Mouse (Mus musculus) mesoderm, embryonic 11.5 days (tissue): ENCODE results near the gene Grk1.

Source experiments
- DNase-seq: peaks from one replicate; pipeline ENCODE4 v3.0.0-alpha.2; 2012; ENCODE audit warnings: low read depth, low spot score

The Grk1 gene

DNA sequence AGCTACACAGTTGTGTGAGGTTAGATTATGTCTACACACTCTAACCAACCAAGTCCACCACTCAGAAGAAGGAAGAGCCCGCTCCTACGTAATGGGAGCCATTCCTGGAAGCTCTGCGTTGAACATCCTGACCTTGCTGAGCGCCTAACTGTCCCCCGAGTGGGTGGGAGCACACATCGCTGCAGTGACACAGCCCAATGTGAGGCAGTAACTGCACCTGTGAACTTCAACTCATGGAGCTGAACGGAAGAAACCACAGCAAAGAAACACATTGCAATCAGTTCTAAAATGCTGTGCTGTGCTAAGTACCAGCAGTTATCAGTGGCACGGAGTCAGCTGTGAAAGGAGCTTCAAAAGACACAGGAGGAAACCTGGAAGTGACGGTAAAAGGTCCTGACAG, 23.3 kb downstream of the Grk1 start:
- no peak for DNase-seq

DNA sequence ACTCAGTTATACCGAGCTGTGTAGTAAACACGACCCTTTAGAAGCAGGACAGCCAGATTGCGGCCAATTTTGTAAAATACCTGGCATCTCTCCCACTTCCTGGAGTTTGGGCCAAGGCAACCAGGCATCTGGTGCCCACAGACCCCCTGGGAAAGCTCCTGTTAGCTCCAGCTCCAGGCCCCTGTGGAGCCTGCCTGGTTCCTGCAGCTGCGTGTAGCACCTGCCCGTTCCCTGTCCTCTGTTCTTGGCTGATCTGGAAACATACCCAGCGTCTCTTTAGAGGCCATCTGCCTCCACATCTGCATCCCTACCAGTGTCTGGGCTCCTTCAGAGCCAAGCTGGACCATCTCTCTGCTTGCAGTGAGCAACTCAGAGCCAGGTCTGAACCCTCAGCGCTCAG, 25.5 kb downstream of the Grk1 start:
- DNase-seq, result no peak

DNA sequence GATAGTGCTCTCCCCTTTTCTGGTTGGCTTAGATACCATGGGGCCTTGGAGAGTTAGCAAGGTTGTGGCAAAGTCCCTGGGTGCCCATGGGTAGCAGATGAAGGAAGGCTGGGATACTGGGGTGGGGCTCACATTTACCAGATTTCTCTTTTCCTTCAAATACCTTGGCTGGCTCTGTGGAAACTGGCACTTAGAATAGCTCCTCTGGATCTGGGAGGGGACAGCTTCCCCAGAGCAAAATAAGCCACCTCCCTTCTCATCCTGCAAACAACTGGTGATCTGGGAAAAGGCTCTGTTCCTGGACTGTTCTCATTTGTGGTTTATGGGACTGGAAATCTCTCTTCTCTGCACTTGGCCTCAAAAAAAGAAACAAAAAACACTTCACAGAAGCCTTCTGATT, 26.0 kb downstream of the Grk1 start:
- no peak for DNase-seq

DNA sequence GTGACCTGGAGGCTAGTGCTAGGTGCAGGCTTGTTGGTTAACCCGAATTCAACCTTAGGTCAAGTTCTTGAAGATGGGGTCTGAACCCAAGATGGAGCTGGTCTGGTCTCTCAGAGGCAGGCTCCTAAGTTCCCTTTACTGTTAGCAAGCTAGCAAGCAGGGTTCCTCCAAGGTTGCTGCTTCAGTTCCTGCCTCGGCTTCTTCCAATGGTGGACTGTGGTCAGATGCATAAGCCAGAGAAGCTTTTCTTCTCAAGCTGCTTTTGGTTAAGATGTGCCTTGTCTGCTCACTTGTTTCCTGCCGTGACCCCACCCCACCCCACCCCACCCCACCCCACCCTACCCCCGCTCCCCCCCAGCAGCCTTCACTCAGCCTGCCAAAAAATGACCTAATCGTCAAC, 28.2 kb downstream of the Grk1 start:
- DNase-seq, result no peak

DNA sequence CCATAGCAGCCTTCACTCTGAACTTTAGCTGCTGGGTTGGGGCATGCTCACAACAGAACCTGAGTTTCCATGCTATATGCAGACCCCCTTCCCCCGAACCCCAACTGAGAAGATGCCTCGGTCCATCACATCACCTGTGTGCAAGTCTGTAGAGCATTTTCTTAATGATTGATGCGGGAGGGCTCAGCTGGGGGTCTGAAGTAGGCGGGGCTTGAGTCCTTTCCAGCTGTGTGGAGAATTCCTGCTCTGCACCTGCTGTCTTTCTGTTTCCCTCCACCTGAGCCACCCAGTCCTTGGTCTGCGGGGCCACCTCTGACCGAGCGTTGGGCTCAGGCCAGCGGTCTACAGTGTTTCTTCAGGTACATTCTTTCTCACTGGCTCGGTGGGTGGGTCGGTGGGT, 30.0 kb downstream of the Grk1 start, which contains the start of gene Tmem255b:
Gene Tmem255b, plus strand, starts transcription at position 301 of the 400 bp plus-strand sequence.
- no peak for DNase-seq

DNA sequence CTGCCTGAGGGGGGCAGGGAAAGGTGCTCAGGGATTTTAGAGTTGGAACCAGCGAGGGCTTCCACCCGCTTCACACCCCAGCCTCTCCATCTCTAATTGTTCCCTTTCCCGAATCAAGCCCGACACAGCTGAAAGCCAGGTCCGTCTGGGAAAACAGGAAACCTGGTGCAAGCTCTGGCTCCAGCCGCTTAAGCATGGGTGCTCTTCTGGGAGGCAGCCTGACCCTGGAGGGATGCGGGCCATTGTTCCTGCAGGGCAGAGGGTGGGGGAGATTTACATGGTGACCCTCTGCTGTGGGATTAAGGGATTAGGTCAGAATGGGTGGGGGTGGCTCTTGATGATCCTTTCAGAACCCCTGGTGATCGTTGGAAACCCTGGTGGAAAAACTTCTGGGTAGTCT, 31.2 kb downstream of the Grk1 start:
- DNase-seq, result no peak

DNA sequence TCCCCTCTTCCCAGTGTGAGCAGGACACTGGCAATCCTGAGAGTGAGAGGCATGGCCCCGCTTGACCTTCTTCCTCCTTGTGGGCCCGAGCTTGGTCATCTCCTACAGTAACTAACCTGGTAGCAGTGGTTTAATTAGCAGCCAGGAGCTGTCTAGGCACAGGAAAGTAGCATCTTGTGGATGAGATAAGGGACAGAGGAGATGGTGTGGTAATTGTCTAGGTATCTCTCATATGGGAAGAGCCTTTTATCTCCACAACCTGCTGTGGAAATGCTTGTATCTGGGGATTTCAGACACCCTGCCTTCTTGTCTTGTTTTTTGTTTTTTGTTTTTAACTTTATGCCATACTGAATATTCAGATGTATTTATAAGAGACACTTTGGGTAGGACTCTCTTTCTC, 32.6 kb downstream of the Grk1 start:
- DNase-seq, result no peak

DNA sequence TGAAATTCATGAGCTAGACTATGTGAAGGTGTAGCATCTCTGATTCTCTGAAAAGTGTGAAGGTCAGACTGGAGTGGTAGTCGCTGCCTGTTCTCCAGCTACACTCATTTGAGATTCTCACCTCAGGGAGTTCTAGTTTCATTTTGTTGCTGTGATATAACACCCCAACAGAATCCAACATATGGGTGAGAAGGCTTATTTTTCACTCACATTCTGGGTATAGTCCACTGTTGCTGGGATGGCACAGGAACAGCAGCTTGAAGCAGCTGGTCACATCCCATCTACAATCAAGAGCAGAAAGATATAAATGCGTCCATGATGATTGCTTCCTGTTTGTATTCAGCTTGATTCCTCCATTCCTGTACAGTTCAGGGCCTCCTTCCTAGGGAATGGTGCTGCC, 37.3 kb downstream of the Grk1 start:
- no peak for DNase-seq

DNA sequence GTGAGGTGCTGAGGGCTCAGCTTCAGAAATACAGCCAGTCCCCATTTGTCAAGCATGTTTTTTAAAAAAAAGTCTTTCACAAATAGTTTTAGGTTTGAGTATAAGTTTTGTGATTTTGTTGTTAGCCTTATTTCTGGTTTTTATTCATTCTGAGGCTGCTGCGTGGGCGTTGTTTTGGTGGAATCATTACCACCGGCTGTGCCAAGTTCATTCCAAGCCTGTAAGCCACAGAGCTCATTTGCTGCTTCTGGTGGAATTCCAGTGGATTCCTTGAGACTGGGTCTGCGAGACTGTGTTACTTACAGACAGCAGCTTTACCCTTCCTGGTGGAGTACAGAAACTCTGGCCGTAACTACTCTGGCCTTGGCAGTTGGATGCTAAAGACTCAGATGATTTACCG, 41.6 kb downstream of the Grk1 start:
- no peak for DNase-seq

DNA sequence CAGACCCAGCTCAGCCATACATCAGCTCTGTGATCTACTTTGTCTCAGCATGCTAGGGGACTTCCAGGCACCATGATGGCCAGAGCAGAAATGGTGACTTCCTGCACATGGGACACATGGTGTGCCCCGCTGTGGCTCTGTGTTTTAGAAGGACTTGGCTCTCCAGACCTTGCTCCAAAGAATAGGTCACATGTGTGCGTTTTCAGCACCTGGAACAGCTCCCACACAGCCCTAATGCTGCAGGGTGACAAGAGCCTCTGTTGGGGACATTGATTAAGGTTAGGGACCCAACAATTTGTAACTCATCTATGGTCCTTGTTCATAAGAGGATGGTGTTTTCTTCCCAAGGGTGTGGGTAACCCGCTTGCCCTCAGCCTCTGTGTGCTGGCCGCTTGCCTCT, 43.3 kb downstream of the Grk1 start:
- peak; percentile 68 for DNase-seq

DNA sequence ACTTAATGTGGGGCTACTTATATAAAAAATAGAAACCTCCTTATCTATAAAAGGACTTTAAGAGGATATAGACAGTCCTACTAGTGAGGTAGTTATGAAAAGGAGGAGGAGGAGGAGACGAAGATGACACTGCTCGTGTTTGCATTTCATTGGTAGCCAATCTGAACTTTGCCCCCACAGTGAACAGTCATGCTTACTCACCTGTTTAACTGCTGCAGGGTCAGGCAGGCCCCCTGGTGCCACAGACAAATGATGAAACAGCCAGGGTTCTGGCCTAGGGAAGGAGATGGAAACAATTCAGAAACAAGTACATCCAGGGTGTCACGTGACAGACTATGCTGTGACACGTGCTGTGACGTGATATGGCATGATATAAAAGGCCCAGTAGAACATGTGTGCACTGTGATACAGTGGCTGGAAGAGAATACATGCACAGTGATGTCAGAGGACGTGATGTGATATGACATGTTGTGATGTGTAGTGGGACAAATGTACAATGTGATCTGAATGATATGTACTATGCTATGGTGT, 46.9 kb downstream of the Grk1 start:
- DNase-seq, result no peak

DNA sequence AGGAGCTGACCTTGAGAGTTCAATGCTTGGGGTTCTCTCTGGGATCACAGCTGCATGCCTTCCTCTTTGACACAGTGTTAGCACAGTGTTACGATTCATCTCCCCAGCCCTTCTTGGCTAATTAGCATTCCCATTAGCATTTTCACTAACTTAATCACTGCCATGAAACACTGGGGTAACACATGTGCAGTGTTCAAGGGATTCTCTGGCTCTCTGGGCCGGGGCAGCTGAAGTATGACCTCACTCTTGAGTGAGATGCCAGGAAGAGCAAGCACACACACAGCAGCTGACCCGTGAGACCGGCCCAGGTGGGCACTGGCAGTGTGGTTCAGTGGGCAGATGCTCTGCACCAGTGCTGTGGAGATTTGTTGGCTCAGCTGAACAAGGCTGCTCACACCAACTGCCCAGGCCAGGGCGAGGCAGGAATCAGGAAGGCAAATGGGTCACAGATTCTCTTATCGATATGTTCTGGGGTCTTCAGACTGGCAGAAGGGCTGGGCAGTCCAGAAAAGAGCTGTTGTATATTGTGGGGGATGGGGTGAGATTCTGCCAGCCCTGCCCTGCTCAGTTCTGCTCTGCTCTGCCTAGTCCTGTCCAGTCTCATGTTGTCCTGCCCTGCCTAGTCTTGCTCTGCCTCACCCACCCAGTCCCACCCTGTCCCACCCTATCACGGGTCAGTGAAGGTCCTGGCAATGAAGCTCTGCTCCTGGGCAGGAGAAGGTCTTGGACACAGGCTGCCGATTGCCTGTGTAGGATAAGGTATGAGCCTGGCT, 49.6 kb downstream of the Grk1 start:
- DNase-seq, result peak; percentile 44

DNA sequence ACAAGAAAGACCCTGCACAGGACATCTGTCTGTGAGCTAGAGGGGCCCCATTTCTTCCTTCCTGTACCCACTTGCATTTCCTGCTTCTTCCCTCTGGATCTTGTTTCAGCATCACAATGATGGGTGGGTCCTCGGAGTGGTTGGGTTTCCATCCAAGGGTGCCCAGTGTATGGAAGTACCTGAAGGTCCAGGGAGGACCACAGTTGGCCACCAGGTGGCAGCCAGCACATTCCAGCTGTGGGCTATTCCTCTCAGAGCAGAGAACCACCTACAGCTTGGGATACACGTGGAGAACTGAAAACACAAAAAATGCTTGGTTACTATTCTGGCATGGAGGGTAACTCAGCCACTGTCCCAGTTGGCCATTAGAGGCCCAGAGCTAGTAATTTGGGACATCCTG, 50.4 kb downstream of the Grk1 start:
- DNase-seq, result peak; percentile 44

DNA sequence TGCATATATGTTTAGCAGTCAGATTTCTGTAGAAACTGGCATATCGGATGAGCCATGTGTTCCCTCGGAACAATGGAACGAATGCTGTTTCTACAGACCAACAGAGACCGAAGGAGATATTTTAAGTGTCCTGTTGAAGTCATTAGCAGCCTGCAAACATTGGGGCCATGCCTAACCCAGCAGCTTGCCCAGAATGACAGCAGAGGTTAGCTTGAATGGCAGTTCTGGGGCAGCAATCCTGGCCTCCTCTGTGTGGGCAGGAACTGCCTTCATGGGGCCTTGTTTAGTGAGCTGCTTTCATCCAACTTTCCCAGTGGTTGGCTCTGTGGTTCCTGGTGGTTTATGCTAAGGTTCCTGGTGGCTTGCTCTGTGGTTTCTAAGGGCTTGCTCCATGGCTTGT, 54.5 kb downstream of the Grk1 start:
- DNase-seq, result no peak

DNA sequence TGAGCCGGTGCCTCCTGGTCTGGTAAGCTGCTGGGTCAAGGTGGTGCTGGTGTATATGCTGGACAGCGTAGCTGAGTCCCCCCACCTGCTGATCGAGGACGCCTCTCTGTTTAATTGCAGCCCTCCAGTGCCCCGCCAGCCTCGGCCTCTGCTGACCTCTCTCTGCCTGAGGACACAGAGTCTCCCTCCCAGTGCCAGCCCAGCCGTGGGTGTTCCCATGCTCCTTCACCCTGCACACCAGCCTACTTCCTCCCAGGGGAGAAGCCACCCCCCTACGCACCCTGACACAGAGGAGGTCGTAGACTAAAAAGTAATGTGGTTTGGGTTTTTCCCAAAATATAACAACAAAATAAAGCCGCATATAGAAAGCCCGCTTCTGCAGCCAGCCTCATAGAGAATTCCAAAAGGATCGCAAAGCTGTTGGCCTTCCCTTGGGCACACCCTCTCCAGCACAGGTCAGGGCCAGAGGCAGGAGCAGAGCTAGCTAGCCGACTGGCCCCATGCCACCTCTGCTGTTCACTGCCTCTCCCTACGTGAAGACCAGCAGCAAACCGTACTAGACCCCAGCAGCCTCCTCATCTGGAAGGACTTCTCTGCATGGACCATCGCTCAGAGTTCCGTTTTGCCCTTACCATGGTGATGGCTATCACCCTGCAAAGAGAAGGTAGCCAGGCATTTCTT, 56.3 kb downstream of the Grk1 start:
- DNase-seq, result no peak

DNA sequence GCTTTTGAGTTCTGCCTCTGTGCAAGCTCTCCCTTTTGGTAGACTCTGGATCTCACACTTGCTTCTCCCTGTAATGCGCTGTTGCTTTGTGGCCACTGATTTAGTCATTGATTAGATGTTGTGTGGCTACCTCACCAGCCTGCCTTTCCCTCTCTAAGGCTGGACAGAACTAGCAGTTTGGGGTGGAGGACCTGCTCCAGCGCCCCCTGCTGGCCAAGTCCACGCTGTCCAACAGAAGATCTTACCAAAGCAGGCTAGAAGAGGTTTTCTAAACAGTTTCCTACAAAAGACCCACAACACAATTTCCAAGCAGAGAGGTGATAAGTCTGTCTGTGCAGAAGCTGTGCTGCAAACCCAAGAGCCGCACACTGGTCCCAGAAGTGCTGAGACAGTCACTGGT, 57.0 kb downstream of the Grk1 start:
- DNase-seq, result peak; percentile 65

DNA sequence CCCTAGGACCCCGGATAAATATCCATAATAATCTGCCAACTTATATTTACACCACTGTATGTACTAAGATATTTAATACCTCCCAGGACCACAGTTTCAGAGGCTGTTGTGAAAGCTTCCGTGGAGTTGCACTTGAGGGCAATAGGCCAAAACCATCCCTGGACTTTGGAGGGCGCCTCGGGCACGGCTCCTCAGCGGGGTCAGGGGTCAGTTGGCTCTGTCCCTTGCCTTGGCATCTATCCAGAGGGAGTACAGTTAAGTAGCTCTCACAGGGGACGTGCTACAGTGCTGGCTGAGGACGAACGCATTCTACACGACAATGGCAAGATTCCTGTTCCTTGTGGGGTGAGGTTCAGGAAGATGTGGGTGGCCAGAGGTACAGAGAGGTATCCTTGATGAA, 57.5 kb downstream of the Grk1 start:
- no peak for DNase-seq

DNA sequence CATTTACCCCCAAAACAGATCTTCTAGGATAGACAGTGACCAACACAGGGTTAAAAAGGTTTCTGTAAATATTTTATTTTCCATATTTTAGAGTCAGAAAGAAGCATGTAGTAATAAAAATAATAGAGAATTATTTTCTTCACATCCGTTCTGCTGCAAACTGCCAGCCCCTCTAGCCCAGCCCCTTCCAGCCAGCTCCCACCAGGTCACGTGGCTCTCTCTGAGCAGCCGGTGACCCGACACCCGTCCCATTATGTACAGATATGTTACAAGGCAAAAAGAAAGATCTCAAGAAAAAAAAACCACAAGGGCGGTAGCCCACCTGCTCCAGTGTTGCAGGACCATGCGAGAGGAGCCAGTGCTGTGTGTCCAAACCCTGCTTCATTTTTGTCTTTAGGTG, 60.4 kb downstream of the Grk1 start:
- DNase-seq, result no peak

DNA sequence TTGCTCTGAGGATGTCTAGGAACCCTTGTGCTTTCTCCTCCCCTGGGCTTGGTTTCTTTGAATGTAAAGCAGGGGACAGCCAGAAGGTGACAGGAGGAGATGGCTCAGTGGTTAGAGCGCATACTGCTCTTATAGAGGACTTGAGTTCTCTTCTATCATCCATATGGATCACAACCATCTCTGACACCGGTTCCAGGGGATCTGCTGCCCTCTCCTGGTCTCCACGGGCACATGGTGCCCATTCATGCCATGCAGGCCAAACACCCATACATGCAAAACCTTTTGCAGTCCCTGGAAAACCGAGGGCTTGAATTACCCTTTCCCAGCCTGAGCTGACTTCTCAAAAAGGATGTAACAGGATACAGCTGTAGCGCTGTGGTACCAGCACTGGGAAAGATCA, 62.1 kb downstream of the Grk1 start:
- DNase-seq, result no peak

DNA sequence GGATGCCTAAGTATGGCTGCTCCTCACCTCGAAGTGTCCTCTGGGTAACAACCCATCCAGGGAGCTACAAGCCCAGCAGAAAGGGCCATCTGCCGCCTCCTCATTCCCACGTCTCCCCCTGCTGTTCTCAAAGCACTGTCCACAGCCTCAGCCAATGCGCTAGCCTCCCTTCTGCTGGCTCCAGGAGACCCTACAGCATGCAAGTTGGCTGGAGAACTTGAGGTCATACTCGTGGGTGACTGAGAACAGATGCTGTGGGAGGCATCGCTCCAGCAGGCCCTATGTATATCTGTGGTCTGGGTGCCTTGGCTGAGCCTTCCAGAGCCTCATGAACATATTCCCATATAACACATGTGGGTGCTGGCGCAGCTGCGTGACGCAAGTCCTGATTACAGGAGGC, 63.9 kb downstream of the Grk1 start:
- DNase-seq, result no peak

DNA sequence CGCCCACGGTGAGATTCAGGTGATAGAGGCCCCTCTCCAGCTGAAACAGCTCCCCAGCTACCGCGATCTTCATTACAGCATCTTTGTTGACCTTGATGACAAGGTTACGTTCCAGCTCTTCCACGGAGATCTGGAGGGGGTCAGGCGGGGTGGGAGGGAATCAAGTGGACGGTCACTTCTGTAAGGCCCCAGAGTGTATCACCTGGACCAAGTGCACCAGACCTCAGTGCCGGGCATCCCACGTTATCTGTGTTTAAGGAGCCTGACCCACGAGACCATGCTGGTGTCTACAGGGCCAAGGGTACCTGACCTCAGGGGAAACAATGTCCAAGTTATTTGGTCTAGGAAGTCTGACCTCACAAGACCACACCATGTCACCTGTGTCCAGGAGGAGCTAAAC, 66.6 kb downstream of the Grk1 start:
- no peak for DNase-seq
